Comparison of ENCODE assay signal across 11 mouse cellular contexts in genomic region chr2:13537733-13538132, GRCm38 (mm10). TPM values are rescaled to one million over a fixed set of nuclear protein-coding genes. Genes with fewer than 3 reads are reported as not detected.
A peak's percentile ranks its signal among the peaks of the same experiment; 100 is the strongest.
DNase-seq lines count a peak whose midpoint lies in the region; ATAC-seq and TF ChIP-seq lines count a peak whose summit lies in the region.
"Had no signal": no experiment of that assay in that cellular context is flagged by ENCODE, and none has a peak within 500 bp of the region (broad histone marks: within the 10 kb centered on the region; RNA-seq: fewer than 3 reads in every experiment).

No protein-coding gene starts in this region.

- 30% methylated on average over 2 of the region's 2 CpGs for WGBS in heart, adult 2 months
- WGBS in heart, embryonic 11.5 days (ENCODE audit: insufficient replicate concordance): 10% methylated on average over 2 of the region's 2 CpGs

- TF ChIP-seq EP300 in heart, adult 2 months (IDR thresholded peaks at IDR 0.05; ENCODE audit: insufficient read depth, low read depth, low read length): no peak

- TF ChIP-seq CTCF in heart, adult 2 months (IDR thresholded peaks at IDR 0.05): peak; percentile 40

- H3K4me3 ChIP-seq in heart, adult 2 months: no peak overlapping the region
- H3K4me3 ChIP-seq in heart, embryonic 11.5 days (ENCODE audit: low read depth, low read length): no peak overlapping the region
- H3K4me3 ChIP-seq: embryonic facial prominence, embryonic 15.5 days; midbrain, embryonic 12.5 days had no signal

- peaks cover 6% of the 10 kb centered on the region for H3K79me2 ChIP-seq in heart, adult 2 months (replicated peaks; ENCODE audit: control insufficient read depth, insufficient read depth, low read length)

- no peak for ATAC-seq in heart, embryonic 11.5 days (replicated peaks; ENCODE audit: insufficient number of reproducible peaks, low FRiP score, low TSS enrichment)
- ATAC-seq in CD4-positive, CD25-positive, alpha-beta regulatory T cell, adult 4 months: peak; percentile 75
- ATAC-seq in common myeloid progenitor, adult 5-6 weeks (replicated peaks; ENCODE audit: low read depth, poor library complexity, severe bottlenecking): peak; percentile 46

- H3K27me3 ChIP-seq in heart, adult 2 months (ENCODE audit: control insufficient read depth, insufficient read depth, low read length): no peaks in the 10 kb centered on the region
- H3K27me3 ChIP-seq in heart, embryonic 11.5 days (ENCODE audit: control insufficient read depth, insufficient read depth, low read length): no peaks in the 10 kb centered on the region
- H3K27me3 ChIP-seq: embryonic facial prominence, embryonic 15.5 days; midbrain, embryonic 12.5 days had no signal

- no peak overlapping the region for H3K4me2 ChIP-seq in heart, embryonic 11.5 days
- H3K4me2 ChIP-seq: embryonic facial prominence, embryonic 15.5 days; midbrain, embryonic 12.5 days had no signal

- no peak for TF ChIP-seq POLR2A in heart, adult 2 months (IDR thresholded peaks at IDR 0.05; ENCODE audit: insufficient read depth, low read depth, low read length)

- no peak for DNase-seq in heart, adult 2 months
- DNase-seq in naive thymus-derived CD4-positive, alpha-beta T cell, adult 2 months (ENCODE audit: low read depth): peak; percentile 79
- DNase-seq in urinary bladder, postnatal 25 days (ENCODE audit: low spot score): no peak
- DNase-seq in layer of hippocampus, adult 11-12 months (ENCODE audit: low spot score): no peak
- DNase-seq in left cerebral cortex, postnatal 36 days (ENCODE audit: low spot score in 2 of 2): no peak
- DNase-seq: heart, postnatal 4 days had no signal

- no peaks in the 10 kb centered on the region for H3K9me3 ChIP-seq in heart, embryonic 11.5 days (replicated peaks; ENCODE audit: control insufficient read depth, low read length)
- H3K9me3 ChIP-seq: embryonic facial prominence, embryonic 15.5 days; midbrain, embryonic 12.5 days had no signal

- intact Hi-C loops in heart, adult 2 months (cut with DNase I): no loop called here
- intact Hi-C loops in left cerebral cortex, postnatal 36 days (cut with DNase I): no loop called here

- H3K4me1 ChIP-seq in heart, adult 2 months (ENCODE audit: control insufficient read depth, insufficient read depth, low read length): no peaks in the 10 kb centered on the region; the same call in 1 of the 2 replicates
- no peaks in the 10 kb centered on the region for H3K4me1 ChIP-seq in heart, embryonic 11.5 days (ENCODE audit: control insufficient read depth, insufficient read depth, low read length)
- H3K4me1 ChIP-seq: embryonic facial prominence, embryonic 15.5 days had no signal

- no peak overlapping the region for H3K9ac ChIP-seq in heart, adult 2 months (ENCODE audit: low read depth, low read length)
- no peak overlapping the region for H3K9ac ChIP-seq in heart, embryonic 11.5 days (ENCODE audit: low read depth, low read length)
- H3K9ac ChIP-seq: embryonic facial prominence, embryonic 15.5 days; midbrain, embryonic 12.5 days had no signal

- H3K27ac ChIP-seq in heart, adult 2 months: no peak overlapping the region
- no peak overlapping the region for H3K27ac ChIP-seq in heart, embryonic 11.5 days (ENCODE audit: low read depth, low read length)
- H3K27ac ChIP-seq: embryonic facial prominence, embryonic 15.5 days; midbrain, embryonic 12.5 days had no signal

- no peaks in the 10 kb centered on the region for H3K36me3 ChIP-seq in heart, adult 2 months (ENCODE audit: control insufficient read depth, insufficient read depth, low read length)
- H3K36me3 ChIP-seq in heart, embryonic 11.5 days (ENCODE audit: control insufficient read depth, insufficient read depth, low read length): no peaks in the 10 kb centered on the region
- H3K36me3 ChIP-seq: embryonic facial prominence, embryonic 15.5 days; midbrain, embryonic 12.5 days had no signal

RNA-seq across cellular contexts. Expression of gene Trdmt1, which starts 6.7 kb away (rescaled TPM):
- total RNA-seq in heart, adult 2 months (2021): 1 to 10 TPM; 5.2 to 7.0 TPM
- 3.3 and 7.8 TPM in 2 replicates for polyA plus RNA-seq in heart, adult 2 months (2012; rRNA removed)
- 8.2 and 9.0 TPM in 2 replicates for polyA plus RNA-seq in heart, embryonic 11.5 days (2014; fragmentation: Nextera tagmentation; extraction: Ambion mirVana)
- polyA plus RNA-seq in CD4-positive, CD25-positive, alpha-beta regulatory T cell, adult 4 months (2017; shearing (Covaris generic)): 10 to 100 TPM; 12.1 to 19.1 TPM
- total RNA-seq in common myeloid progenitor, adult 5-6 weeks (2017): 11.3 and 12.4 TPM in 2 replicates
- 1 to 10 TPM; 4.6 to 7.9 TPM for total RNA-seq in left cerebral cortex, postnatal 36 days (2021)

RNA-seq across cellular contexts. Expression of gene Vim, which starts 36.0 kb away (rescaled TPM):
- total RNA-seq in heart, adult 2 months (2021): 100 to 1,000 TPM; 264 to 265 TPM
- 408 and 528 TPM in 2 replicates for polyA plus RNA-seq in heart, adult 2 months (2012; rRNA removed)
- 867 and 947 TPM in 2 replicates for polyA plus RNA-seq in heart, embryonic 11.5 days (2014; fragmentation: Nextera tagmentation; extraction: Ambion mirVana)
- 100 to 1,000 TPM; 335 to 360 TPM for polyA plus RNA-seq in CD4-positive, CD25-positive, alpha-beta regulatory T cell, adult 4 months (2017; shearing (Covaris generic))
- 707 and 896 TPM in 2 replicates for total RNA-seq in common myeloid progenitor, adult 5-6 weeks (2017)
- 10 to 100 TPM; 55.9 to 57.9 TPM for total RNA-seq in left cerebral cortex, postnatal 36 days (2021)

RNA-seq across cellular contexts. Expression of gene Cubn, which starts 46.1 kb away (rescaled TPM):
- 1 to 10 TPM in 1 of 2 experiments, under 1 TPM in 1; 0.81 to 1.1 TPM for total RNA-seq in heart, adult 2 months (2021)
- polyA plus RNA-seq in heart, adult 2 months (2012; rRNA removed): 0.27 and 0.47 TPM in 2 replicates
- polyA plus RNA-seq in heart, embryonic 11.5 days (2014; fragmentation: Nextera tagmentation; extraction: Ambion mirVana): 0.29 and 0.44 TPM in 2 replicates
- under 1 TPM in 1 of 2 experiments, not detected in 1; 0.09 TPM for polyA plus RNA-seq in CD4-positive, CD25-positive, alpha-beta regulatory T cell, adult 4 months (2017; shearing (Covaris generic))
- 0.09 TPM in 1 of 2 replicates, not detected in the other for total RNA-seq in common myeloid progenitor, adult 5-6 weeks (2017)
- total RNA-seq in left cerebral cortex, postnatal 36 days (2021): under 1 TPM; 0.22 to 0.32 TPM

Comparison
In these comparisons a context has a peak if more than half of its experiments do, and no peak if none do; other contexts are left out.
1. RNA of gene Vim, which starts 36.0 kb away (total RNA-seq): 707 to 896 TPM in common myeloid progenitor, adult 5-6 weeks and 264 to 265 TPM in heart, adult 2 months; 55.9 to 57.9 TPM in left cerebral cortex, postnatal 36 days; every median in the first group is over 4 times any median in the second.